Mouse (Mus musculus) hindbrain, embryonic 14.5 days (tissue): ENCODE measurements around the gene Maats1. TPM values are rescaled to one million over a fixed set of nuclear protein-coding genes. Genes with fewer than 3 reads are reported as not detected.

Experiments
- ATAC-seq: fragments of 200-750 bp; cut with Nextera tagmentation; 2 replicates; pipeline ENCODE4 v1.8.0; 2017; ENCODE audit warnings: moderate number of reproducible peaks, mild to moderate bottlenecking, moderate TSS enrichment, moderate library complexity; ENCODE audit not compliant: low FRiP score
- DNase-seq: peaks from one replicate; pipeline ENCODE4 v3.0.0-alpha.2; 2015; ENCODE audit warnings: low spot score
- H3K27ac ChIP-seq: fragments of 300-500 bp; sonication (generic); 2 replicates; pipeline ENCODE4 v1.5.1; 2014; ENCODE audit warnings: mild to moderate bottlenecking, moderate library complexity
- H3K27me3 ChIP-seq: fragments of 300-500 bp; sonication (generic); 2 replicates; pipeline ENCODE4 v1.6.1; 2014; ENCODE audit warnings: mild to moderate bottlenecking, low read length, mixed read lengths; ENCODE audit not compliant: control insufficient read depth, insufficient read depth
- H3K36me3 ChIP-seq: fragments of 300-500 bp; sonication (generic); replicated peaks from 2 replicates; pipeline ENCODE4 v1.6.1; 2014; ENCODE audit not compliant: control insufficient read depth, insufficient read depth
- H3K4me1 ChIP-seq: fragments of 300-500 bp; sonication (generic); replicated peaks from 2 replicates; pipeline ENCODE4 v1.6.1; 2014; ENCODE audit warnings: antibody characterized with exemption, low read length, mixed read lengths; ENCODE audit not compliant: control insufficient read depth, insufficient read depth
- H3K4me2 ChIP-seq: fragments of 300-500 bp; sonication (generic); replicated peaks from 2 replicates; pipeline ENCODE4 v1.6.1; 2014; ENCODE audit warnings: mild to moderate bottlenecking, moderate library complexity
- H3K4me3 ChIP-seq: fragments of 300-500 bp; sonication (generic); replicated peaks from 2 replicates; pipeline ENCODE4 v1.5.1; 2014; ENCODE audit warnings: mild to moderate bottlenecking, low read length
- H3K9ac ChIP-seq: fragments of 300-500 bp; sonication (generic); 2 replicates; pipeline ENCODE4 v1.6.1; 2014
- H3K9me3 ChIP-seq: fragments of 300-500 bp; sonication (generic); 2 replicates; pipeline ENCODE4 v1.6.1; 2016; ENCODE audit warnings: low read length; ENCODE audit not compliant: control insufficient read depth
- WGBS: fragments of 180-500 bp; shearing (Covaris S2); extraction: QIAGEN DNeasy Blood & Tissue Kit; methylation state at CpG from one replicate; pipeline ENCODE4 v1.1.7; 2014; 5-methylcytosine and 5-hydroxymethylcytosine counted together
- polyA plus RNA-seq: library from polyadenylated mRNA; unstranded; fragments of >200 nt; fragmentation: Nextera tagmentation; extraction: Ambion mirVana; gene quantifications from 2 replicates; pipeline ENCODE4 v1.2.1, GENCODE M21; 2014

Maats1 gene
- polyA plus RNA-seq, 1 experiment from 2014 or later, result 1.5 TPM

- Histone ChIP-seq H3K27ac (no peak overlapping the region), H3K27me3 (no peaks in the 10 kb centered on the region), H3K4me1 (no peaks in the 10 kb centered on the region), H3K4me3 (no peak overlapping the region), H3K9me3 (no peaks in the 10 kb centered on the region), H3K36me3 (no peaks in the 10 kb centered on the region), H3K9ac (no peak overlapping the region), H3K4me2 (no peak overlapping the region)
- DNase-seq, result no peak
- 45% methylated on average over 3 of the region's 3 CpGs for WGBS
- ATAC-seq, result no peak
Observed at GRCm38 (mm10) chr16:38379493-38379892, 37.5 kb upstream of the Maats1 start.

GRCm38 (mm10) chr16:38379088-38379487 lies 37.1 kb upstream of the Maats1 start:
- Histone ChIP-seq H3K4me1 (no peaks in the 10 kb centered on the region), H3K4me3 (no peak overlapping the region), H3K36me3 (no peaks in the 10 kb centered on the region), H3K9me3 (no peaks in the 10 kb centered on the region), H3K4me2 (no peak overlapping the region), H3K27ac (no peak overlapping the region), H3K9ac (no peak overlapping the region), H3K27me3 (no peaks in the 10 kb centered on the region)
- 63% methylated on average over 6 of the region's 6 CpGs for WGBS
- DNase-seq (no peak), ATAC-seq (no peak)

DNA sequence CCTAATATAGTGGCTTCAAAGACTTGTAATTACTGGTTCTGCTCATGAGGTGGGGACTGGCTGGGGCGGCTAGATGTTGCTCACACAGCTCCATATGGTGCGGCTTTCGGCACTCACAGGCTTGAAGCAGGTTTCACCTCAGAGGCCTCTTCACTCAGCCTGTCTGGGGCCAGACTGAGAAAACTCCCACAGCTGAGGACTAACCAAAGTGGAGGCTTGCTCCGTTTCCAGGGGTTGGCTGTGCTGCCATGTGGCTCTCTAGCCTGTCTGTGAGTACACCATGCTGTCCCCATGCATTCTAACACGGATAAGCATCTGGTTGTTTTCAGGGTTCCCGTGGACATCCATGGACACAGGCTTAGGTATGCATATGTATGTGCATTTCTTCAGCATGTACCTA lies 36.6 kb upstream of the Maats1 start:
- no peak overlapping the region for H3K4me2 ChIP-seq
- no peaks in the 10 kb centered on the region for H3K36me3 ChIP-seq
- no peaks in the 10 kb centered on the region for H3K27me3 ChIP-seq
- H3K4me1 ChIP-seq, result no peaks in the 10 kb centered on the region
- H3K4me3 ChIP-seq, result no peak overlapping the region
- ATAC-seq (no peak), DNase-seq (no peak)
- H3K9me3 ChIP-seq, result no peaks in the 10 kb centered on the region
- 90% methylated on average over 6 of the region's 6 CpGs for WGBS
- H3K9ac ChIP-seq, result no peak overlapping the region
- no peak overlapping the region for H3K27ac ChIP-seq

DNA sequence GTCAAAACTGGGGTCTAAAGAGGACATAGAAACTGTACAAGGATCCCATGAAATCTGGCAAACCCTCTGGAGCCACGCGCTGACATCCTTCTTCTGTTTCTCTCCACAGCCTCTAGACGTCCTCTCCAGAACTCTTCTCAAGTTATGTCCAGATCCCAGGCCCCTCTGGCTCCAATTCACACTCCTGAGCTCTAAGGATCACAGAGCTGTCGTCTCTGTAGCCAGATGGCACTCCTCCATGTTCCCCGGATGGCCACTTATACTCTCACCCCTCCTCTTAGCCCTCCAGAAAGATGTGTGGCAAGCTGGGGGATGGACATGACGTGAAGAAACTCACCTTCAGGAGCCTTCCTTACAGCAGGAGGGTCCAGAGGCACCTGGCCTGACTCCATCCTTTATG lies 35.6 kb upstream of the Maats1 start:
- 90% methylated on average over 6 of the region's 6 CpGs for WGBS

GRCm38 (mm10) chr16:38376841-38377249 lies 34.9 kb upstream of the Maats1 start:
- Histone ChIP-seq H3K9ac (peak overlapping the region; percentile 46), H3K9me3 (no peaks in the 10 kb centered on the region), H3K36me3 (no peaks in the 10 kb centered on the region), H3K4me2 (peak overlapping the region; percentile 42), H3K27me3 (no peaks in the 10 kb centered on the region), H3K4me1 (no peaks in the 10 kb centered on the region), H3K4me3 (0 out of 2 replicates have a peak overlapping the region, but pooled peaks have one; percentile 3), H3K27ac (peak overlapping the region; percentile 63)
- ATAC-seq (peak; percentile 39; the same call in 1 of the 2 replicates), DNase-seq (no peak)
- 52% methylated on average over 8 of the region's 8 CpGs for WGBS

More for the DNA sequence above, 35.6 kb upstream of the Maats1 start:
- Histone ChIP-seq H3K27ac (no peak overlapping the region), H3K9me3 (no peaks in the 10 kb centered on the region), H3K4me3 (no peak overlapping the region), H3K9ac (no peak overlapping the region), H3K4me2 (no peak overlapping the region), H3K36me3 (no peaks in the 10 kb centered on the region), H3K27me3 (no peaks in the 10 kb centered on the region), H3K4me1 (no peaks in the 10 kb centered on the region)
- DNase-seq (no peak), ATAC-seq (no peak)

- ATAC-seq, result peak; percentile 92
- WGBS, result 20% methylated on average over 17 of the region's 17 CpGs
- Histone ChIP-seq H3K4me2 (peak overlapping the region; percentile 42), H3K27ac (peak overlapping the region; percentile 63), H3K4me1 (no peaks in the 10 kb centered on the region), H3K9ac (peak overlapping the region; percentile 46), H3K9me3 (no peaks in the 10 kb centered on the region), H3K36me3 (no peaks in the 10 kb centered on the region), H3K27me3 (no peaks in the 10 kb centered on the region), H3K4me3 (0 out of 2 replicates have a peak overlapping the region, but pooled peaks have one; percentile 3)
- DNase-seq, result peak; percentile 63
Observed at GRCm38 (mm10) chr16:38376163-38376840, 34.4 kb upstream of the Maats1 start.

- Histone ChIP-seq H3K4me1 (no peaks in the 10 kb centered on the region), H3K27ac (no peak overlapping the region), H3K27me3 (no peaks in the 10 kb centered on the region), H3K9ac (no peak overlapping the region), H3K36me3 (no peaks in the 10 kb centered on the region), H3K4me3 (no peak overlapping the region), H3K9me3 (no peaks in the 10 kb centered on the region), H3K4me2 (no peak overlapping the region)
- no peak for ATAC-seq
- no peak for DNase-seq
- WGBS, result 83% methylated on average over 7 of the region's 7 CpGs
Observed at GRCm38 (mm10) chr16:38375182-38375581, 33.2 kb upstream of the Maats1 start.

- Histone ChIP-seq H3K4me2 (no peak overlapping the region), H3K27ac (no peak overlapping the region), H3K4me3 (no peak overlapping the region), H3K36me3 (no peaks in the 10 kb centered on the region), H3K4me1 (no peaks in the 10 kb centered on the region), H3K9ac (no peak overlapping the region), H3K27me3 (no peaks in the 10 kb centered on the region), H3K9me3 (no peaks in the 10 kb centered on the region)
- whole genome bisulfite sequencing, result 85% methylated on average over 10 of the region's 10 CpGs
- ATAC-seq, result no peak
- no peak for DNase-seq
Observed at GRCm38 (mm10) chr16:38374379-38375140, 32.6 kb upstream of the Maats1 start.

DNA sequence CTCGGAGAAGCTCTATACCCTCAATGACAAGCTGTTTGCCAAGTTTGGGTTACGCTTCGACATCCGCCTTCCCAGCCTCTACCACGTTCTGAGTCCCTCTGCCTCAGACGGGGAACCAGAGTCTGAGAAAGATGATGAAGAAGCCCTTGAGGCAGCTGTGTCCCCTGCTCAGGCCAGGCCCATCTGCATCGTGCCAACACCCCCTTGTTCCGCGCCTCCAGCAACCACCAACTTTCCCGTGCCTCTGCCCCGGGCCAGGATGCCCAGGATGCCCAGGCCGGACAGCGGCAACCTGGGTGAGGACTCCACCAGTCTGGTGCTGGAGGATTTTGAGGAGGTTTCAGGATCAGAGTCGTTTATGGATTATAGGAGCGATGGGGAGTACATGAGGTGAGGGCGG lies 32.0 kb upstream of the Maats1 start:
- Histone ChIP-seq H3K4me2 (no peak overlapping the region), H3K27me3 (no peaks in the 10 kb centered on the region), H3K9me3 (no peaks in the 10 kb centered on the region), H3K9ac (no peak overlapping the region), H3K36me3 (no peaks in the 10 kb centered on the region), H3K4me1 (no peaks in the 10 kb centered on the region), H3K27ac (no peak overlapping the region), H3K4me3 (no peak overlapping the region)
- 86% methylated on average over 16 of the region's 16 CpGs for WGBS
- DNase-seq, result no peak
- no peak for ATAC-seq
